Mouse (Mus musculus) activated CD4-positive, CD25-positive, alpha-beta regulatory T cell, adult 9 weeks (primary cell): ENCODE results near the gene Coro1b. TPM values are rescaled to one million over a fixed set of nuclear protein-coding genes. Genes with fewer than 3 reads are reported as not detected.

Experiments
- polyA plus RNA-seq: library from polyadenylated mRNA; unstranded; fragments of 100-300 nt; shearing (Covaris generic); gene quantifications from one replicate; pipeline ENCODE4 v1.2.1, GENCODE M21; 2017

Coro1b gene
- polyA plus RNA-seq = 477 TPM

DNA sequence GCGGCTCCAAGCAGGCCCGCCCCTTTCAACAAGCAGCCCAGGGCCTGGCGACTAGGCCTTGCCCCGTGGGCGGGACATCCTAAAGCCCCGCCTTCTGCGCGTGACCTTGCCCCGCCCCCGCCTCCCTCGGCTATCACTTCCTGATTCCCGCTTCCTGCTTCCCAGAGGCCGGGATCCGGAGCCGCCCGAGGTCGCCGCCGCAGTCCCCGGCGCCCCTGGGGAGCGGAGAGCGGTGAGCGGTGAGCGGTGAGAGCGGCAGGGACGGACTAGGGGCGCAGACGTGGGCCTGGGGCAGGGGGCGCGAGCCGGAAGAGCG, at the start of gene Coro1b:
Coro1b (plus strand) TSS at position 129 of the 316 bp plus-strand sequence.

DNA sequence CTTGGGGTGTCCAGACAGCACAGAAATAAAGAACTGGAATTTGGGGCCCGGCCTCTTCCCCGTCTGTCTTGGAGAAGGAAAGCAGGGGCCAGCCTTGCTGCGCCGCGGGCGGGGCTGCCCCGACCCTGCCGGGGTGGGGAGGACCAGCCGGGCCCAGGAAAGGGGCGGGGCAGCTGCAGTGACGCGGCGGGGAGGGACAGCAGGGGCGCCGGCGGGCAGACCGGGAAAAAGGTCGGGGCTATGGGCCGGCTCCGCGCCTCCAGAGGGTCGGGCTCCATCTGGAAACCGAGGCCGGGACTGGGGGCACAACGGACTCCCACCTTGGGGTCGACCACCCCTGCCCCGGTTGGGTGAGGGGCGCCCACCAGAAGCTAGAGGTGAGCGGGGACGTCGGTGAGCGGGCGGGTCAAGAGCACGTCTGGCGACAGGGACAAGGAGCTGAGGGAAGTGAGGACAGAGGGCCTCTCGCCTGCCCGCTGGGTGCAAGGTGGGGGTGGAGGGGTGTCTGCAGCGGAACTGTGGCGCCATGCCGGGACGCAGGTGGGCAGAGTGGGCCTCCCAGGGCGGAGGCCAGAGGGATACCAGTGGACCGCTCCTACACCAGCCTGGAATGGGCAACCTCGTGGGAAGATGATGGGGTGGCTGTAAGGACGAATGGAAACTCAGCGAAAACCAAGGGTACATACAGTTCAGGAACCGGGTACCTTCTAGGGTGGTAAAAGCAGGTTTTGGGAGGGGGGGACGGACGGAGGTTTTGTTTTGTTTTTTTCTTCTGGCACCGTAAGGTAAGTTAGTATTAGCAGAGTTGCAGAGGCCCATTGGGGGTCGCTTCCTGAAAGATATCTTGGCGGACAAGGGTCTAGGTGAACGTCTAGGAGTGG, 48.3 kb upstream of the Coro1b start, which contains the start of gene Pitpnm1:
Pitpnm1 (plus strand) TSS at position 162 of the 881 bp plus-strand sequence.

DNA sequence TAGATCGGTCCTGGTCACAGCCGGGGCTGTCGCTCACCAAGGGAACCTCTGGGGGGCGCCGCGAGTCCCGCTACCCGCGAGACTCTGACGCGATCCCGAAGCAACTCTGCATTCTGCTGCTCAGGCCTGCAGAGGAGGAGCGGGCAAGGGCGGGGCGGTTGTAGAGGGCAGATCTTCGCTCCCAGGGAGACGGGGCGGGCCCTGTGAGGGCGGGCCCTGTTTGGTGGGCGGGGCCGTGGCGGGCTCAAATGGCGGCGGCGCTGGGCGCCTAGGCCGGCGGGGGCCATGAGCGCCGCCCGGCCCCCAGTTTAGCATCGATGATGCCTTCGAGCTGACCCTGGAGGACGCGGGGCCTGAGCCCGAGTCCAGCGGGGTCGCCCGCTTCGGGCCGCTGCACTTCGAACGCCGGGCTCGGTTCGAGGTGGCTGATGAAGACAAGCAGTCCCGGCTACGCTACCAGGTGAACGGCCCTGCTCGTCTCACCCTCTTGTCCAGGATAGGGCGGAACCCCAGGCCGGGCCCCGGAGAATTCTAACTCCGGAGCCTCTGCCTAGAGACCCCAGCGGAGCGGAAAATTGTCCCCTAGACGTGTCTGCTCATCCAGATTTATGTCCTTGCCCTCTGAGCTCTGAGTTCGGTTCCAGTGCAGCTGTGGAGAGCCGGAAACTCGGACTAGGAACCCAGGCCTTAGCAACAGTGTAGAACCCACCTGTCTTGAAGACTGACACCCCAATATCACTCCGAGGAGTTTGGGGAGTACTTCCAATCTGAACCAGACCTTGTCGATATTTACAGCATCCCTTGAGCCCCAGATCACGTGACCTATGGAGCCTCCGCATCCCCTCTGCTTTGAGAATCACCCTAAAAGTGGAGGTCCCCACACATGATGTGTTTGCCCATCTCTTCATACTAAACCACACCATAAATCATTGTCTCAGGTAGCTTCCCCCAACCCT, 22.4 kb upstream of the Coro1b start, which contains the start of gene Aip:
Aip (minus strand) TSS at position 118 of the 956 bp plus-strand sequence.

DNA sequence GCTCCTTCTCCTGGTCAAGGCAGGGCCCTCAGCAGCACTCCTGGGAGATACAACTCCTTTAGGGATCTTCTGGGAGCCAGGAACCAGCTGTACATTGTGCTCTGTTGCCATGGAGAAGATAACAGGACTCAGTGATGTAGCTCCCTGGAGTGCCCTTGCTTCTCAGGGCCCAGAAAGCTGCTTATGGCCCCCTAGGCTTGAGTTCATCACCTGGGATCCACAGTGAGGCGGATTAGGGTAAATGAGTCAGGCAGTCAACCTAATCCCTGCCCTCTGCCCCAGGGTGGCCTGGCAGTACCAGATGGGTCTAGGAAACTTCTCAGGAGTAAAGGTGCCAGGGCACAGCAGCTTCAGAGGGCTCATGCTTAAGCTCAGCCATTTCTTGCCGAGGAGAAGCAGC, 9.0 kb upstream of the Coro1b start, which contains the start of gene Gpr152:
Gpr152 (plus strand) TSS at position 342 of the 400 bp plus-strand sequence.

DNA sequence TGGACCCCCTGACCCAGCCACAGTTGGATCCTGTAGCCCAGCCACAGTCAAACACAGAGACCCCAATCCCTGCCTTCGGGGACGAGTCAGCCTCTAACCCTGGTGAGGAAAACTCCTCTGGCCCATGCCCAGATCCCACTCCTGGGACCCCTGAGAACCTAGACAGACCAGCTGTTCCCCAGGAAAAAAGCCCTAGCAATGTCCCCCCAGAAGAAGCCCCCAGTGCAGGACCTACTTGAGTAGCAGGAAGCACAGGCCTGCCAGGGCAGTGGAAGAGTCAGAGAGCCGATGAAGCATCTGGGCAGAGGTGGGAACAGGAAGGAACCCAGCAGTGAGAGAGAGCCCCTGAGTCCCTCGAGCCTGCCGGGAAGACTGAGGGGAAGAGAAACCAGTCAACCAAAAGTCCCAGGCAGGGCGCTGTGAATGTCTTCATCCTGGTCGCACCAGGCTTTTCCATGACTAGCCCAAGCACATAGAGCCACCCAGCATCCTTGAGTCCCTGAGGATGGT, 4.6 kb upstream of the Coro1b start, which contains the start of gene Cabp4:
Cabp4 (minus strand) TSS at position 275 of the 510 bp plus-strand sequence.

DNA sequence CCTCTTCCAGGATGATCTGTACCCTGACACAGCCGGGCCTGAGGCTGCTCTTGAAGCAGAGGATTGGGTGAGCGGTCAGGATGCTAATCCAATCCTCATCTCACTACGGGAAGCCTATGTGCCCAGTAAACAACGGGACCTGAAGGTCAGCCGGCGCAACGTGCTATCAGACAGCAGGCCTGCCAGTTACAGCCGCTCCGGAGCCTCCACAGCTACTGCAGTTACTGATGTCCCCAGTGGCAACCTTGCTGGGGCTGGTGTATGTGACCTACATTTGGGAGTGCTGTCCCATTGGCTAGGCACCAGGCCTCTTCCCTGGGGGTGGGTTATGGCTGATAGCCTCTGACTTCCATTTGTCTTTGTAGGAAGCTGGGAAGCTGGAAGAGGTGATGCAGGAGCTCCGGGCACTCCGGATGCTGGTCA, 4.8 kb downstream of the Coro1b start, which contains the start of gene Ptprcap:
Ptprcap (plus strand) TSS at position 373 of the 423 bp plus-strand sequence.

DNA sequence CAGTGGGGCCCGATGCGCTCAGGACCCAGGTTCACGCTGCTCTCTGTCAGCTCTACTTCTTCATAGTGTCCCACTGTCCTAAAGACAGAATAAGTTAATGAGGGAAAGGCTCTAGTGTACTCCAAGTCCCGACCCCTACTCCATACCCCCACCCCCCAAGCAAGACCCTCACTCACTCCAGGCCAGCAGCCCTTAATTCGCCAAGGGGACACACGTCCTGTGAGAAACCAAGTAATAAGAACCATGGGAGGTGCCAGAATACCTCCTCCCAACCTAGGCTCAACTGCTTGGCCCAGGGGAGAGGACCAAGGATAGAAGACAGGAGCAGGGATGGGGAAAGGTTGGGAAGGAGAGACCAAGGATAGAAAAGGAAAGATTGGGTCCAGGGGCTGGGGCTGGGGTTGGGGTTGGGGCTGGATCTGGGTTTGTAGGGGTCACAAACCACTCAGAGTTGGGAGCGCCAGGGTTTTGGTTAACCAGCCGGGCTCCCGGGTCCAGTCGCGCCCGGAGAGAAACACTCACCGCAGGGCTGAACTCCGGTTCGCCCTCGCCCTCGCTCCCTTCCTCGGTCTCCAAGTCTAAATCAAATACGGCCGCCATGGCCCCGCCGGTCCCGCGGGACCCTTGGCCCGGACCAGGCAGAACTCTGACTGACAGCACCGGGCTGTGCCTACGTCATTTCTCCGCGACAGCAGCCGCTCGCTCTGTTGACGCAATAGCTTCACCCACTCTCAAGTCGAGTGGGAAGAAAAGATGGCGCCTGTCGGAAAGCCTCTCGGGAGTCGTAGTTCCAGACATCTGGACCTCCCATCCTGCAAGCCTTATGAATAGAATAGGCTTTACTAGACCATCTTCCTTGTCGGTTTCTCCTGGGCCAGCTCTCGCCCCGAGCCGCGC, 14.5 kb downstream of the Coro1b start, which contains the start of gene Rps6kb2:
Rps6kb2 (minus strand) TSS at position 709 of the 897 bp plus-strand sequence.

DNA sequence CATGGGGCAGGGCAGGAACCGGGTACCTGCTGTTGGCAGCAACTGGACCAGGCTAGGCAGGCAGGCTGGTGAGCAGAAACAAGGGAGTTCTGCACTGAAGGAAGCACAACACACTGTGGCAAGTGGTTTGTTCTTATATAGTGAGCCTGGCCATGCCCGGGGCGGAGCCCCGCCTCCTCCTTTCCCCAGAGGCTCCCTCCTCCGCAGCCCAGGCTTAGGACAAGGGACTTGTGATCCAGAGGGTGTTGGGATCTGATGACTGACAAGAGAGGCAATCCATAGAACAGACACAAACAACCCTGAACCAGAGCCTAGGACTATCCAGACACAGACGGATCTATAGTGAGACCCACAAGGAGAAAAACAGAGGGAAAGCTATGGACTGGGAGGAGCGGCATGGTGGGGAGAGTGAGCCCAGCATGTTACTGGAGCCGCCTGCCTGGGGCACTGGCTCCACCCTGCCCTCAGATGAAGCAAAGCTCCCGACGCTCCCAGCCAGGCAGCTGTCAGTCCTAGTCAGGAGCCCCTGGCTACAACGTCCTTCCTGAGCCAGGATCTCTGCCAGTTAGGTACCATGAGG, 27.0 kb downstream of the Coro1b start, which contains the start of gene Carns1:
Carns1 (minus strand) TSS at position 112 of the 580 bp plus-strand sequence.

DNA sequence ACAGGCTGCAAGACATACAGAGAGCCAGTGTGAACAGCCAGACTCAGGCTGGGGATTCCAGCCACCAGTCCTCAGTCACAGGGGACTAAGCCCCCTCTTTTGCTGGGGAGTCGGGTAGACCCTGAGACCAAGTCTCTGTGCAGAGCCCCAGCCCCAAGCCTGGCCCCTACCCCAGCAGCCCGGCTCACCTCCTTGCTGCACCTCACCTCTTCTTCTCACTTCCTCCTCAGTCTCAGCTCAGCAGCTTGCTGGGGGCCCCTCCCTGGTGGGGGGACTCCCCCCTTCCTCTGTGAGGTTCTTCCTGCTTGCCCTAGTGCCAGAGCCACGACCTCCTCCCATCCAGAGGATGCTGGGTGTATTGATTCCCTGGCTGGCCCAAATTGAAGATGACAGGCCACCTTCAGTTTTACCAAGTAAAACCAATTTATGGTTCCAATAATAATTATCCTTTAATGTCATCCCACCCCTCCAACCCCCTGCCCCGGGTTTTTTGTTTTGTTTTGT, 42.5 kb downstream of the Coro1b start, which contains the start of gene Tbc1d10c:
Tbc1d10c (minus strand) TSS at position 454 of the 504 bp plus-strand sequence.

DNA sequence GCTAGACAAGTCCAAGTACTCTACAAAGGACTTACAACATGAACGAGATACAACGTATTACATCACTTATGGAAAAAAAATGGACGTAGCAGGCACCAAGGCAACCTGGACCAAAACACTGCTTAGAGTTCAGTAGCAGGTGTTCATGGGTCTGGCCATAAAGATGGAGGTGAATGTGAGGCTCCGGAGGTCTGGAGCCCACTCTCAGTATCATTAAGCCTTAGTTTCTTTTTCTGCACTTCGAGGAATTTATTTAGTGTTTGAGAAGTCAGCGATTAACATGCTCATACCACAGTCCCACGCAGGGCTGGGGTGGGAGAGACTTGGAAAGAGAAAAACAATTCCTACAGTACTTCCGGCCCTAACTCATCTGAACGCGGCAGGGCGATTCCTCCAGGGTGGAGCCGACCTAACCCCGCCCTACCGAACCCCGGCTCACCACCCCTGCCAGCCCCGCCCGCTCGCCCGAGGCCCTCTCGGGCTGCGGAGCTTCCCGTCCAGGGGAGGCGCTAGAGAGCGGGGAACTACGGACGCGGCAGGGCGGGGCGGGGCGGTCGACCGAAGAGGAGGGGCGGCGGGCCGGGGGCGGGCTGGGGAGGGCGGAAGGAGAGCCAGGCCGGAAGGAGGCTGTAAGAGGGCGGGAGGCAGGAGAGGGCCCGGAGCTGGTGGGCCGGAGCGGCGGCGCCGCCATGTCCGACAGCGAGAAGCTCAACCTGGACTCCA, 43.3 kb downstream of the Coro1b start, which contains the start of gene Ppp1ca:
Ppp1ca (plus strand) TSS at position 538 of the 723 bp plus-strand sequence.

DNA sequence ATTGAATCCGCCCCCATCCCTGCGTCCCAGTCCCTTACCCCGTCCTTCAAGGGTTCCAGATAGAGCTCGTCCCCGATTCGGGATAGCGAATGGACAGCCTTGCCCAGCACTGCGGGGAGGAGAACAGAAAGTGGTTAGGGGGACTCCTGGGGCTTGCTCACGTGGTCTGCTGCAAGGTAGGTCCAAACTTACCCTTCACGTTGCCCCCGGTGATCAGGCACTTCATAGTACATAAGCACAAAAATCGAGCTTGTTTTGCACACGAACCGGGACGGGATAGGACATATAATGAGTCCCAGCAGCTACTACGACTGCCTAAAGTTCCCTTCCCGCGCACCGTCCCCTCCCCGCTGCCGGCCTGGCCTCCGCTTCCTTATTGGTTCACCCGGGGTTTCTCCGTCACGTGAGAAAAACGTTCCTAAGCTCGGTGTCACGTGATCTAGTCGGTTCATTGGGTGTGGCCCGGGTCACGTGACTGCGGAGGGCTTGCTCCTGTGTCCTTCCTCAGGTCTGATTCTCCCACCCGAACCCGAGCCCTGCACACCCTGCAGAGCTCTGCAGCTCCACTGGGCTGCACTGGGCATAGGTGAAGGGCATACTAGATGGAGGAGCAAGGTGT, 53.0 kb downstream of the Coro1b start, which contains the start of gene Rad9a:
Rad9a (minus strand) TSS at position 372 of the 619 bp plus-strand sequence.

Other genes starting within 250 kb of the Coro1b start
- gene Tcirg1, start 241.5 kb upstream of the Coro1b start, polyA plus RNA-seq = 71.7 TPM
- gene Ndufs8, start 235.8 kb upstream of the Coro1b start, polyA plus RNA-seq = 230 TPM
- 0.75 TPM for gene Aldh3b1, start 218.8 kb upstream of the Coro1b start, polyA plus RNA-seq
- 58.1 TPM for gene Unc93b1, start 213.4 kb upstream of the Coro1b start, polyA plus RNA-seq
- not detected for gene Aldh3b3, start 190.0 kb upstream of the Coro1b start, polyA plus RNA-seq
- gene Aldh3b2, start 176.3 kb upstream of the Coro1b start, polyA plus RNA-seq = not detected
- 0.40 TPM for gene Acy3, start 162.0 kb upstream of the Coro1b start, polyA plus RNA-seq
- 0.16 TPM for gene Tbx10, start 155.9 kb upstream of the Coro1b start, polyA plus RNA-seq
- 8.7 TPM for gene Nudt8, start 148.0 kb upstream of the Coro1b start, polyA plus RNA-seq
- 1.8 TPM for gene Gm49405, start 148.0 kb upstream of the Coro1b start, polyA plus RNA-seq
- 1.7 TPM for gene Doc2g, start 145.3 kb upstream of the Coro1b start, polyA plus RNA-seq
- 155 TPM for gene Ndufv1, start 135.8 kb upstream of the Coro1b start, polyA plus RNA-seq
- 631 TPM for gene Gstp1, start 110.6 kb upstream of the Coro1b start, polyA plus RNA-seq
- 3.4 TPM for gene Gstp2, start 102.6 kb upstream of the Coro1b start, polyA plus RNA-seq
- 112 TPM for gene Gstp3, start 89.0 kb upstream of the Coro1b start, polyA plus RNA-seq
- not detected for gene Cabp2, start 67.0 kb upstream of the Coro1b start, polyA plus RNA-seq
- 956 TPM for gene Cdk2ap2, start 51.4 kb upstream of the Coro1b start, polyA plus RNA-seq
- 367 TPM for gene Pitpnm1, start 48.6 kb upstream of the Coro1b start, polyA plus RNA-seq
- 206 TPM for gene Aip, start 22.8 kb upstream of the Coro1b start, polyA plus RNA-seq
- 0.07 TPM for gene Gpr152, start 8.8 kb upstream of the Coro1b start, polyA plus RNA-seq
- 0.39 TPM for gene Cabp4, start 4.6 kb upstream of the Coro1b start, polyA plus RNA-seq
- 1,844 TPM for gene Ptprcap, start 5.0 kb downstream of the Coro1b start, polyA plus RNA-seq
- gene Rps6kb2, start 14.7 kb downstream of the Coro1b start, polyA plus RNA-seq = 49.2 TPM
- gene Carns1, start 26.9 kb downstream of the Coro1b start, polyA plus RNA-seq = 6.9 TPM
- 832 TPM for gene Tbc1d10c, start 42.7 kb downstream of the Coro1b start, polyA plus RNA-seq
- 1,230 TPM for gene Ppp1ca, start 43.4 kb downstream of the Coro1b start, polyA plus RNA-seq
- 81.5 TPM for gene Rad9a, start 53.0 kb downstream of the Coro1b start, polyA plus RNA-seq
- gene Clcf1, start 65.6 kb downstream of the Coro1b start, polyA plus RNA-seq = 24.8 TPM
- not detected for gene AC109138.7, start 65.7 kb downstream of the Coro1b start, polyA plus RNA-seq
- 138 TPM for gene Pold4, start 83.3 kb downstream of the Coro1b start, polyA plus RNA-seq
- 1.1 TPM for gene Ssh3, start 120.6 kb downstream of the Coro1b start, polyA plus RNA-seq
- gene Ankrd13d, start 134.5 kb downstream of the Coro1b start, polyA plus RNA-seq = 5.1 TPM
- 58.4 TPM for gene Grk2, start 157.6 kb downstream of the Coro1b start, polyA plus RNA-seq
- 48.9 TPM for gene Kdm2a, start 249.7 kb downstream of the Coro1b start, polyA plus RNA-seq